ENCODE assay signal across 22 mouse cellular contexts in the genomic region with DNA sequence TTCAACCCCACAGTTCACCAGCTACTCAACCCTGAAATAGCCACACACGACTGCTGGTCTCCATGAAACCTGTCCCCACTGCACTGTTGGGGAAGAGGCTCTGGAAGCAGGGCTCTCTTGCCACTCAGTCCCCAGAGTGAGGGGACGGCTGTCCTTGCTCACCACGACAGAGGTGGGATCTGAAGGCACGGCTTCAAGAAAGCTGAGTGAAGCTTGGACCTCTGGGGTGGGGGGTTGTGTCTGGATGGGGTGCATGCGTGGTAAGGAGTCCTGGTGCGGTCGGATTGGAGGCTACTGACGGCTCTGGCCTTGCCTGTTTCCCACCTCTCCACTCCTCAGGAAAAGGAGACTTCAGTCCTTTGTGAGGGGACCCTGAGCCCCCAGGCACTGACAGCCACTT.
"Had no signal": no experiment of that assay in that cellular context is flagged by ENCODE, and none has a peak within 500 bp of the region (broad histone marks: within the 10 kb centered on the region; RNA-seq: fewer than 3 reads in every experiment).

No protein-coding gene starts in this region.

- H3K27ac ChIP-seq: intestine, embryonic 15.5 days; limb, embryonic 13.5 days; liver, embryonic 12.5 days; liver, embryonic 15.5 days; lung, embryonic 15.5 days; neural tube, embryonic 12.5 days; neural tube, embryonic 15.5 days; stomach, postnatal 0 days had no signal

- H3K27me3 ChIP-seq: intestine, embryonic 15.5 days; limb, embryonic 13.5 days; liver, embryonic 12.5 days; liver, embryonic 15.5 days; lung, embryonic 15.5 days; neural tube, embryonic 12.5 days; neural tube, embryonic 15.5 days had no signal

- H3K4me3 ChIP-seq: intestine, embryonic 15.5 days; limb, embryonic 13.5 days; liver, embryonic 12.5 days; liver, embryonic 15.5 days; lung, embryonic 15.5 days; megakaryocyte, embryonic 14.5 days; neural tube, embryonic 12.5 days; neural tube, embryonic 15.5 days had no signal

- H3K9ac ChIP-seq: intestine, embryonic 15.5 days; liver, embryonic 12.5 days; liver, embryonic 15.5 days; lung, embryonic 15.5 days; neural tube, embryonic 12.5 days; neural tube, embryonic 15.5 days had no signal

- H3K4me2 ChIP-seq: intestine, embryonic 15.5 days; limb, embryonic 13.5 days; liver, embryonic 12.5 days; liver, embryonic 15.5 days; lung, embryonic 15.5 days; midbrain, embryonic 11.5 days; neural tube, embryonic 12.5 days; neural tube, embryonic 15.5 days had no signal

- DNase-seq: kidney, adult 9 months; liver; lung, adult 18-20 months; lung, postnatal 10 days; lung, postnatal 36 days; midbrain, embryonic 14.5 days; right cerebral cortex, adult 18-20 months; right cerebral cortex, postnatal 14 days; right cerebral cortex, postnatal 4 days; thymus, adult 2 months; thymus, postnatal 14 days; thymus, postnatal 4 days had no signal

- H3K36me3 ChIP-seq: intestine, embryonic 15.5 days; limb, embryonic 13.5 days; liver, embryonic 12.5 days; liver, embryonic 15.5 days; lung, embryonic 15.5 days; neural tube, embryonic 12.5 days; neural tube, embryonic 15.5 days had no signal

- ATAC-seq: intestine, embryonic 15.5 days; liver, embryonic 12.5 days had no signal

- H3K9me3 ChIP-seq: intestine, embryonic 15.5 days; limb, embryonic 13.5 days; liver, embryonic 12.5 days; liver, embryonic 15.5 days; lung, embryonic 15.5 days; megakaryocyte, embryonic 14.5 days; neural tube, embryonic 12.5 days; neural tube, embryonic 15.5 days had no signal

- H3K4me1 ChIP-seq: liver, embryonic 12.5 days; liver, embryonic 15.5 days; neural tube, embryonic 12.5 days had no signal
